Mouse (Mus musculus) c-Kit-positive CD71-positive TER-119-positive erythroid progenitor cells, embryonic 14.5 days (primary cell): Measurements from ENCODE around the gene Srebf1.

ENCODE experiments used
- DNase-seq: peaks from one replicate; pipeline ENCODE4 v3.0.0-alpha.2; 2013; ENCODE audit warnings: low spot score

Srebf1 gene

GRCm38 (mm10) chr11:60176975-60177657 is 45.3 kb downstream of the Srebf1 start:
- DNase-seq: no peak

GRCm38 (mm10) chr11:60176182-60176974 is 46.0 kb downstream of the Srebf1 start:
- no peak for DNase-seq

DNA sequence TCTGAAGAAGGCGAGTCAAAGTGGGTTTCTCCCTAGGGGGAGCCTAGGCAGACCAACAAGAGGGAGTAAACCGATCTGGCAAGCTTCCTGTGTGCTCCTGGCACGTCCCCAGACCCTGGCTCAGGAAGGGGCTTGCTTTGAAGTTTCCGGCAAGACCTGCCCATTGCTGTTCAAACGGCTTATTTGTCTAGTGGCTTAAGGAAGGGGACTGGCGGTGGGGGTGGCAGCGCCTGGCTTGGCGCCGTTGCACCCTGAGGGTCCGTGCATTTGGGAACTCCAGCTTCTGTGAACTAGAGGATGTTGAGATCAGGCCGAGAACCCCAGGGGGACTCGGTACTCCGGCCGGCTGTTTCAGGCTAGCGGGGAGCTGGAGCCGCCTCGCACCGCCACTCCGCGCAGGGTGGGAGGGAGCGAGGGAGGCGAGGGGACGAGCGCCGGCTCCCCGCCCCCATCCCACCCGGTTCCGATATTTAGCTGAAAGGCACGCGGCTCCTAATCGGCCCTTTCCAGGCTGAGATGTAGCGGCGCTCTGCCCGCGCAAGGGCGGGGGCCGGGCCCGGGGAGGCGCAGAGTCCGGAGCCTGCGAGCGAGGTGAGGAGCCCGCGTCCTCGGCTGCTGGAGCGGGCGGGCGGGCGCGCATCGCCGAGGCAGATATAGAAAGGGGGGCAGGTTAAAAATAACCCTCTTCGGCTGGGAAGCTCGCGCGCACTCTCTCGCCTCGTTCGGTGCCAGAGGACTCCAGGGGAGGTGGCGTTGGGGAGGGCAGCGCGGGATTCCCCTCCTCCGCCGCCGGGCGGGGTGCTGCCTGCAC is 46.8 kb downstream of the Srebf1 start:
- DNase-seq: peak; percentile 72

- DNase-seq: no peak
These were observed 48.7 kb downstream of the Srebf1 start for GRCm38 (mm10) chr11:60173606-60174184.

DNA sequence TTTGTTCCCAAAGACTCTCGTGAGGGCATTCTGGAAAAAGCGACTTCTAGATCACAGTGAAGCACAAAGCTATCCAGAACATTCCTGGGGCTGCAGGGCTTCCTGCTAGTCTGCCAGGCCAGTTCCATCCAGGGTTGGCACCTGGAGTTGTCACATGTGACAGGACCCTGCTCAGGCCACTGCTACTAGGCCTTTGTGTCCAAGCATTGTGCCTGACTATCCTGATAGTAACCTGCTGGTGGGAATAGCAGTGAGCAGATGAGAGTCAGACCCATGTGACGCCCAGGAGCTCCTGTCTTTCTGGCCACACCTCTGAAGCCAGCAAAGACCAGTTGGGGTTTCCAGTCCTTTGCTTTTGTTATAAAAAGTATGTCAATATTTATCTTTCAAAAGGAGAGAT is 50.3 kb downstream of the Srebf1 start:
- DNase-seq: no peak

- no peak for DNase-seq
These were observed 53.6 kb downstream of the Srebf1 start for GRCm38 (mm10) chr11:60168780-60169179.

GRCm38 (mm10) chr11:60165076-60165475 is 57.3 kb downstream of the Srebf1 start:
- DNase-seq: no peak

DNA sequence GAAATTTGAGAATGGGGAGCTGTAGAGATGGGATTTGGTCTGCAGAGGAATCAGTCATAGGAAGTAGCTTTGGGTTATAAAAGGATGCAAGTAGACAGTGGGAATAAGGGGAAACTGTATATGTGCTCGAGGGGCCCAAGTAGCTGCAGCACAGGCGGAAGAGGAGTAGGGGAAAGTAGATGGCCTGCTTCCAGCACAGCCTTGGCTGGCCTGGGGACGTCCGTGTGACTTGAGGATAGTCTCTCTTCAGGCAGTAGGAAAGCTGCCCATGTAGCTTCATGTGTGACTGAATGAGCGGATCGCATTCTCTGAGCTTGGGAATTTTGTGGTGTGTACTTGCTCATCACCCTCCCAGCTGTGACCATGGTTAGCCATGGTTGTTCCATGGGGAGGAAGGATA is 57.9 kb downstream of the Srebf1 start:
- no peak for DNase-seq

- no peak for DNase-seq
These were observed 59.0 kb downstream of the Srebf1 start for GRCm38 (mm10) chr11:60163362-60163761.

DNA sequence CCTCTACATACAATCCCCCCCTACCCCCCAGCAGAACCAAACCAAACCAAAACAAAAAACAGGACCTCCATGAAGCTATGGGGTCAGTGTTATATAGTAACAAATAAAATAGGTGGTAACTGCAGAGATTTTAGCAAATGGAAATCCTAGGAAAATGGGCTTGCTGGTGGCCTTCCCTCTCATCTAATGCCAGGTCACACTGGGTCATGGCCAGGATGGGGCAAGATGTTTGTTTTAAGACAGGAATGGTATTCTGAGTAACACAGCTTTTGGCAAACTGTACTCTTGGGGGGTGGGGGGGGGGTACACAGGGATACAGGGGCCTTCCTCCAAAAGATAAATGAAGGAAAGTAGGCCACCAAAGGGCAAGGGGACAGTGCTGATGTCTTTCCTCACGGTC is 59.8 kb downstream of the Srebf1 start:
- no peak for DNase-seq

DNA sequence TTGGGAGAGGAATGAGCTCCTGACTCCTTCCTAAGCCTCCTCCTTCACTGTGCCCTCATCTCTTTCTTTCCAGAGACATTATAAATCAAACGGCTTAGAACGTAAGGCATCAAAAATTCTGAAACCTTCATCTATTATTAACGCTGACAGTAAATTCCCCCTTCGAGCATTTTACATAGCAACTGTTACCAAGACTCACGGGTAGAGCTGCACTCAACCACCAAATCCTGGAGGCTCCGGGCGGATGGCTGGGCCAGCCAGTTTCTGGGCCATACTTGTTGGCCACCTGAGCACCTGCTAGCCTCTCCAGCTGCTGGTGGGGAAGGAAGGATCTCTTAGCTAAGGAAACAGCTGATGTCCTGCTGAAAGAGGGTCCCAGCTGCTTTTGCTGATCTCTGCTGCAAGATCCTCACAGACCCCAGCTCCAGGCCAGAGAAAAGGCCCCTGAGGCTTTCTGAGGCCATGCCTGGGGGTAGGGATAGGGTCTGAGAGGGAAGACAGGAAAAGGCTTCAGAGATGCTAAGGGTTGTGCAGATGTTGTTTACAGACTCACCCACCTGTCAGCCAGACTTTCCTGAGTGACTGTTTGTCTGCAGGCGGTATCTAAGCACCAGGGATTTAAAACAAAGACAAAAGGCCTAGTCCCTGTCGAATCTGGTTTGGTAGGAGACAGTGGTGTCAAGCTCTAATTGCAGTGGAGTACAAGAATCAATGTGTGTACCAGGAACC is 61.1 kb downstream of the Srebf1 start:
- no peak for DNase-seq

- no peak for DNase-seq
These were observed 61.8 kb downstream of the Srebf1 start for GRCm38 (mm10) chr11:60160454-60161114.

DNA sequence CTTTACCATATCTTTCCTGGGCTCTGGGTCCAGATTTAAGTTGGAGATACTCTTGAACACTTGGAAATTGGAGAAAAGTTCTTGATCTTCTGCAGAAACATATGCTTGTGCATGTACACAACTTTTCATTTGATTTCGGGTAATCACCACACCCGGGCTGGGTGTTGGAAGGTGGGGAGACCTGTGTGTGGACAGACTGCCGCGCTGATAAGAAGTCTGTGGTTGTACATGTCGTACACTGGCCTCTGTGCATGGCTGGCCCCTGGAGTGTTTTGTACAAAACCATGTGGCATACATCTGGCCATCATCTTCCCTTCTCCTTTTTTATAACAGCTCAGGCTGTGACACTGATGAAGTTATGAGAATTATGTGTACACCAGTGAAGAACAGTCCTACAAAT is 62.4 kb downstream of the Srebf1 start:
- DNase-seq: peak; percentile 68

DNA sequence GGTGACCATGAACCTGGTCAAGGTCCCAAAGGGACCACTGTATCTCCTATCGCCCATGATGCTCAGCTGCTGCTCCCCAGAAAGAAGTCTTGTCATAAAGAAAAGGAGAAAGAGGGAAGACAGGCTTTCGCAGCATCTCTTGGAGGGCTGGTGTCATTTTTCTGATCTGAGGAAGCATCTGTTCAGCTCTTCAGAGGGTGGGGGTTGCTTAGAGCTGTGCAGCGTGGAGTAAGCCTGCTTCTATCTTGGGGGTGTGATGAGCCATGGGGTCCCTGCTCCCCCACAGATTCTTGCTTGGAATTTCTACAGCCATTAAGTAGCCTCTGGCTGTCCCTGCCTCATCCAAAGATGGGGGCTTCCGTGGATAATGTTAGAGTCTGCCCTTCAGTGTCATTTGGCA is 64.1 kb downstream of the Srebf1 start:
- DNase-seq: no peak

DNA sequence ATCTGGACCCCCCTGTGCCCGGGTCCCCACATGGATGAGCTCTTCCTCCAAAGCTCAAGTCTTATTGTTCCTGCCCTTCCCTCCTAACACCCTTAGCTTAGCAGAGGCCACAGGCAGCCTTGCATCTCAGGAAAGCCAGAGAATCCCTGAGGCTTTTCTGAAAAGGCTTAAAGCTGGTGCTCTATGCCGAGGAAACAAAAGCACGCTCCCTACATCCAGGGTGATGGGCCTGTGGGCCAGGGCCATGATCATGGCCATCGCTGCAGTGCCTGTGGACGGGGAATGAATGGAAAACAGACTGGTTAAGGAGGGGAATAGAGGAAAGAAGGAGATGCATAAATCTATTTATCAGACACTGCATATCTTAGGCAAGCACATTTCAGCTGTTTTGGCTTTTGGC is 66.7 kb downstream of the Srebf1 start:
- DNase-seq: no peak

- DNase-seq: no peak
These were observed 68.4 kb downstream of the Srebf1 start for GRCm38 (mm10) chr11:60153936-60154335.

DNA sequence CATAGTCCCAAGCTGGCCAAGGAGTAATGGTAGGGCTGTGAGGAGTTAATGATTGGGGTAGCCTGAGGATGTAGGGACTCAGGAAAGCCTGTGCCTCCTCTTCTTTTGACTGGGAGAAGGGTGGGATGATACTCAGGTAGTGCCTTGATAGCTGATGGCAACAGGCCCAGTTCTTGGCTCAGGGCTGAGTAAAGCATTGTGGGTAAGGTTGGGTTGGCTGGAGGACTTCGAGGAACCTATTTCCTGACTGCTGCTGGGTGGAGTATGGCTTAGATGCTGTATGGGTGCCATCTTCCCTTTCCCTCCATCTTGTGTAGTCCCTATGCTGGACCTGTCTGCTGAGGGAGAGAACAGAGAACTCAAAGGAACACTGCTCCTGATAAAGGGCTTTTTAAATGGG is 70.0 kb downstream of the Srebf1 start:
- DNase-seq: no peak

DNA sequence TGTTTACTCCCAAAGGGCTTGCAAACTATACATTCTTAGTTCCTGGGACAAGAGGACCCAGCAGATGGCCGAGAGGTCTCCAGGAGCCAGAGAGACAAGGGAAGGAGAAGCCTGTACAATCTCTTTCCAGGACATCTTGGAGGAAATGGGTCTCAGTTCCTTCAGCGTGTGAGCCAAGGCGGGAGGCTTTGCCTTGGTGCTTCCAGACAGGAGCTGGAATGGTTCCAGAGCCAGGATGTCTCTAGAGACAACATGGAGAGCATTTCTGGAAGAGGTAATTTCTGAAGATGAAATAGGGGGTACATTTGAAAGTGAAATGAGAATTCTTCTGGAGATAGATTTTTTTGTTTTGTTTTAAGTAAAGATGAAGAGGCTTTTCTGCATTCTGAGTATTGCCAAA is 71.7 kb downstream of the Srebf1 start:
- DNase-seq: no peak
